Mouse (Mus musculus): ENCODE results near the gene Lig3. TPM values are rescaled to one million over a fixed set of nuclear protein-coding genes. Genes with fewer than 3 reads are reported as not detected.
A peak's percentile ranks its signal among the peaks of the same experiment; 100 is the strongest.

Gene Lig3
- 49.9 and 50.1 TPM in 2 replicates for polyA plus RNA-seq (2016; fragmentation: Nextera tagmentation; extraction: Ambion mirVana)

DNA sequence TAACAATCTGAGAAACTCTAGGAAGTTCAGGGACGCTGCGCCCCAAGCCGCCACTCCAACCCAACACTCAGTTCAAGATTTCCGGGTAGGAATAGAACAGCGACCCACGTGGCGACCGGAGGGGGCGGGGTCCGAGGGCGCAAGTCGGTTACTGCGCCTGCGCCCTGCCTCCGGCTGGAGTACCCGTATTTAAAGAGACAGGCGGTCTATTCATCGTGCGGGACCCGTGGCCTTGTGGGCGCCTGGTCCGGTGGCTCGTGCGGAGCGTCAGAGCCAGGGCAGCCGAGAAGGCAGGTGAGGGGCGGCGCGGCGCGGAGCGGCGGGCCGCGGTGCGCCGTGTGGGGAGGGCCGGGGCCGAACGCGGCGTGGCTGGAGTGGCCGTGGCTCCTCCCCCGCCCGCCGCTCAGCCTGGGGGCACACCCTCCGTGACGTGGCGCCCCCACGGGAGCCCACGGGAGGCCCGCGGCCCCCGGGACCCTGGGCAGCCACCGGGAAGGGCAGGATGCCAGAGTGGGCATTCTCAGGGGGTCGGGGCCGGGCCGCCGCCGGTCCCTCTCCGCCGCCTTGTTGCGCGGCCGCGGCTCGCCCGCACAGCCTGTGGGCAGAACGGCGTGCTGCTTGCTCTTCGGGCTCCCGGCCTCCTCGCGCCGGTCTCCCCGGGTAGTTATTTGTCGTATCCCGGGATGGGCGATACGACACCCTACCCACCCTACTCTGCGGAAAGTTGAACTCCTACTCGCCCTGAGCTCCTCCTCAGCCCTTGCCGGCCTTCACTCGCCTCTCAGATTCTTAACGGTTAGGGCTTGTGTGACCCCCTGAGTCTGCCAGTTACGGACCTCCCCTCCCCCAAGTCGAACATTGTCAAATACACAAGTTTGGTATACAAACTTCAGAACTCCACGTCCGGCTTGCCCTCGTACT is at the start of gene Lig3:
TSS of gene Lig3 (plus strand) at position 126 of the 921 bp plus-strand sequence.
- H3K9ac ChIP-seq, result peak within 1 kb of the TSS; percentile 94
- H3K9me3 ChIP-seq (replicated peaks), result no peaks in the 10 kb centered on the region
- H3K36me3 ChIP-seq, result peaks cover 30% of the 10 kb centered on the region
- peak within 1 kb of the TSS; percentile 96 for H3K27ac ChIP-seq
- H3K4me3 ChIP-seq, result peak within 1 kb of the TSS; percentile 91
- H3K27me3 ChIP-seq, result no peaks in the 10 kb centered on the region
- under 1% methylated on average over 81 of the region's 90 CpGs for WGBS
- H3K4me2 ChIP-seq (replicated peaks), result peak within 1 kb of the TSS; percentile 70
- peak; percentile 97 for ATAC-seq (ENCODE audit: low FRiP score)
- peaks cover 19% of the 10 kb centered on the region for H3K4me1 ChIP-seq

DNA sequence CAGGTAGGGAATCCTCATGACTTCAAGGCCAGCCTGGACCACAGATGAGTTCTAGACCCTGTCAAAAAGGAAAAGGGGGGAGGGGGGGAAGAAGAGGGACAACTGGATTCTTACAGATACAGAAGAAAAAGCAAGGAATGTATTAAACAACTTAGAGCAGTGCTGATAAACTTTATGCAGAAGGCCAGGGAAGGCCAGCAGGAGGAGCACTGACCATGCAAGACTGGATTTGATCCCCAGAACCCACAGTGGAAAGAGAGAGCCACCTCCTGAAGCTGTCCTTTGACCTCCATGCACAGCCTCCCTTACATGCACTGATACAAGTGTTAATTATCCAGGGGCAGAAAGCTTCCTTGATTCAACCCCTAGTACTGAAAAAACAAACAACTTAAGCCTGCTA is 46.7 kb upstream of the Lig3 start:
- Histone ChIP-seq H3K4me1 (no peaks in the 10 kb centered on the region), H3K4me3 (no peak overlapping the region), H3K27ac (no peak overlapping the region), H3K36me3 (no peaks in the 10 kb centered on the region), H3K9me3 (replicated peaks) (no peaks in the 10 kb centered on the region), H3K27me3 (no peaks in the 10 kb centered on the region), H3K9ac (no peak overlapping the region), H3K4me2 (replicated peaks) (no peak overlapping the region)
- ATAC-seq (ENCODE audit: low FRiP score), result no peak

DNA sequence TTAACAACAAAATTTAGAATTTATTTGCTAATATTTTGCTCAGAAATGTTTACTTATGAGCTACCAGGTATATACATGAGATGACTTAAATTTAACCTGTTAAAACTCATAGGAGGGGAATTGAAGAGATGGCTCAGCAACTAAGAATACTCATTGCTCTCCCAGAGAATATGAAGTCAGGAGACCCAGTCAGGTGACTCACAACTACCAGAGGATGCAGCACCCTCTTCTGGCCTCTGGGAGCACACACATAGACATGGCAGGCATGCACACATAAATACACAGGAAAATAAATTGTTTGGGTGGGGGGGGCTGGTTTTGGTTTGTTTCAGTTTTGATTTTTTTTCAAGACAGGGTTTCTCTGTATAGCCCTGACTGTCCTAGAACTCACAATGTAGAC is 41.9 kb upstream of the Lig3 start:
- no peak overlapping the region for H3K4me3 ChIP-seq
- no peaks in the 10 kb centered on the region for H3K4me1 ChIP-seq
- H3K4me2 ChIP-seq (replicated peaks), result no peak overlapping the region
- H3K9me3 ChIP-seq (replicated peaks), result no peaks in the 10 kb centered on the region
- ATAC-seq (ENCODE audit: low FRiP score), result no peak
- no peaks in the 10 kb centered on the region for H3K36me3 ChIP-seq
- no peak overlapping the region for H3K27ac ChIP-seq
- no peaks in the 10 kb centered on the region for H3K27me3 ChIP-seq
- H3K9ac ChIP-seq, result no peak overlapping the region

DNA sequence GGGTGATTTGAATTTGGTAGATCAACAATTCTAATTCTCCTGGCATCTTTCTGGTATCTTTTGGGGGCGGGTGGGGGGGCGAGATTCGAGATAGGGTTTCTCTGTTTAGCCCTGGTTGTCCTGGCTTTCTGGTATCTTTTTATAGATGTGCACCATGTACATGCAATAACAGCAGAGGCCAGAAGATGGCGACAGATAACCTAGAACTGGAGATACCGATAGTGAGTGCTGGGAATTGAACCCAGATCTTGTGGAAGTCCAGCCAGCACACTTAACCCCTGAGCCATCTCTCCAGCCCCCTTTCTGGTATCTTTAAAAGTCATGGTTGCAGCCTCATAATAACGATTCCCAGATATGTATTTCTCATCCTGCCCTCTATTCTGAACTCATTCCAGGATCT is 34.8 kb upstream of the Lig3 start:
- WGBS, result 39% methylated on average over 6 of the region's 6 CpGs
- Histone ChIP-seq H3K9me3 (replicated peaks) (no peaks in the 10 kb centered on the region), H3K4me1 (no peaks in the 10 kb centered on the region), H3K9ac (no peak overlapping the region), H3K27me3 (no peaks in the 10 kb centered on the region), H3K4me3 (no peak overlapping the region), H3K4me2 (replicated peaks) (no peak overlapping the region), H3K36me3 (no peaks in the 10 kb centered on the region), H3K27ac (no peak overlapping the region)
- ATAC-seq (ENCODE audit: low FRiP score), result no peak

DNA sequence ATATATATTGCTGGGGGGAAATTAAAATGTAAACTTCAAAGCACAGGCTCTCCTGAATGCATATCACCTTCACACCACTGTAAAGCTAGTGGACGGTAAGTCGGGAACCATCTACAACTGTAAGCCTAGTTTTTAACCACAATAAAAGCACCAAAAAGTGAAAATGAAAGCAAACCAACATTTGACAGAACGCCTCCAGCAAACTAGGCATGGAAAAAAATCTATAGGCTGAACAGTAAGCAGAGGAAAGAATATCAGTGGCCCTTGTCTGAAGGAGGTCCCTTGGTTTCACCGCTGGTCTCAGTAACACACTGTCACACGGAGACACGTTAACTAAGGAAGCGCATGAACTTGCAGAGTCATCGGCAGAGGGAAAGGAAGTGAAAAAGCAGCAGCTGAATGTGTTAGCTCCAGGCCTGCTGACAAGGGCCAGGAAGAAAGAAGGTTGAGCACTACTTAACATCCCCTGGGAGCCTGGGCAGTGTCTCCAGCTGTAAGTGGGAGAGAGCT is 34.0 kb upstream of the Lig3 start:
- Histone ChIP-seq H3K27ac (no peak overlapping the region), H3K9me3 (replicated peaks) (no peaks in the 10 kb centered on the region), H3K9ac (no peak overlapping the region), H3K4me1 (no peaks in the 10 kb centered on the region), H3K4me2 (replicated peaks) (no peak overlapping the region), H3K27me3 (no peaks in the 10 kb centered on the region), H3K36me3 (no peaks in the 10 kb centered on the region), H3K4me3 (no peak overlapping the region)
- ATAC-seq (ENCODE audit: low FRiP score), result no peak
- 85% methylated on average over 8 of the region's 8 CpGs for WGBS

GRCm38 (mm10) chr11:82752349-82753115 is 28.4 kb upstream of the Lig3 start:
- H3K4me1 ChIP-seq, result no peaks in the 10 kb centered on the region

GRCm38 (mm10) chr11:82755919-82756318 is 25.0 kb upstream of the Lig3 start:
- Histone ChIP-seq H3K4me1 (no peaks in the 10 kb centered on the region), H3K27ac (no peak overlapping the region), H3K4me2 (replicated peaks) (no peak overlapping the region), H3K36me3 (no peaks in the 10 kb centered on the region), H3K27me3 (0 out of 2 replicates have a peak, but pooled peaks cover 5% of the 10 kb centered on the region), H3K9ac (no peak overlapping the region), H3K4me3 (no peak overlapping the region), H3K9me3 (replicated peaks) (no peaks in the 10 kb centered on the region)
- 95% methylated on average over 1 of the region's 1 CpGs for WGBS
- ATAC-seq (ENCODE audit: low FRiP score), result no peak

More at GRCm38 (mm10) chr11:82752349-82753115, 28.4 kb upstream of the Lig3 start:
- H3K27me3 ChIP-seq, result no peaks in the 10 kb centered on the region
- no peaks in the 10 kb centered on the region for H3K36me3 ChIP-seq
- WGBS, result 70% methylated on average over 6 of the region's 6 CpGs
- ATAC-seq (ENCODE audit: low FRiP score), result no peak
- H3K4me2 ChIP-seq (replicated peaks), result no peak overlapping the region
- H3K4me3 ChIP-seq, result no peak overlapping the region
- H3K27ac ChIP-seq, result no peak overlapping the region
- no peak overlapping the region for H3K9ac ChIP-seq
- H3K9me3 ChIP-seq (replicated peaks), result no peaks in the 10 kb centered on the region

GRCm38 (mm10) chr11:82762286-82762829 is 18.6 kb upstream of the Lig3 start:
- ATAC-seq (ENCODE audit: low FRiP score), result no peak
- no peak overlapping the region for H3K9ac ChIP-seq
- 85% methylated on average over 6 of the region's 6 CpGs for WGBS
- 0 out of 2 replicates have a peak, but pooled peaks cover 5% of the 10 kb centered on the region for H3K27me3 ChIP-seq
- no peaks in the 10 kb centered on the region for H3K36me3 ChIP-seq
- H3K9me3 ChIP-seq (replicated peaks), result no peaks in the 10 kb centered on the region
- no peak overlapping the region for H3K27ac ChIP-seq
- H3K4me3 ChIP-seq, result no peak overlapping the region
- no peak overlapping the region for H3K4me2 ChIP-seq (replicated peaks)
- peaks cover 19% of the 10 kb centered on the region for H3K4me1 ChIP-seq

GRCm38 (mm10) chr11:82763261-82763660 is 17.6 kb upstream of the Lig3 start:
- Histone ChIP-seq H3K9me3 (replicated peaks) (no peaks in the 10 kb centered on the region), H3K4me1 (peaks cover 19% of the 10 kb centered on the region), H3K27me3 (no peaks in the 10 kb centered on the region), H3K36me3 (no peaks in the 10 kb centered on the region), H3K9ac (peak overlapping the region; percentile 88), H3K4me3 (peak overlapping the region; percentile 88), H3K4me2 (replicated peaks) (peak overlapping the region; percentile 89), H3K27ac (peak overlapping the region; percentile 86)
- WGBS, result 13% methylated on average over 4 of the region's 4 CpGs
- ATAC-seq (ENCODE audit: low FRiP score), result no peak

- WGBS, result under 1% methylated on average over 44 of the region's 44 CpGs
Measured at GRCm38 (mm10) chr11:82763742-82764437, 17.0 kb upstream of the Lig3 start, which contains the start of the genes Cct6b and Zfp830. Cct6b (minus strand) TSS chr11:82764321. Zfp830 (plus strand) TSS chr11:82764345.

DNA sequence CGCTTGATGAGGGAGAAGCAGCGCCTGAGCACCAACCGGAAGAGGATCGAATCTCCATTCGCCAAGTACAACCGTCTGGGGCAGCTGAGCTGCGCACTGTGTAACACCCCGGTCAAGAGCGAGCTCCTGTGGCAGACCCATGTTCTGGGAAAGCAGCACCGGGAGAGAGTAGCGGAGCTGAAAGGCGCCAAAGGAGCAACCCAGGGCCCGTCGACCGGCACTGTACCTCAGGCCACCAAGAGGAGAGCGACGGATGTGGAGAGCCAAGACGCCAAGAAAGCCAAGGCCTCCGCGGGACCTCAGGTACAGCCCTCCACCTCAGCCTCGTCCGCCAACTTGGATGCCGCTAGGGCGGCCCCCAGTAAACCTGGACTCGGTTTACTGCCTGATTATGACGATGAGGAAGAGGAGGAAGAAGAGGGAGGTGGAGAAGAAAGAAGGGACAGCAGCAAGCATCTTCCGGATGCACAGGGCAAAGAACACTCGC is 16.4 kb upstream of the Lig3 start:
- peak; percentile 74 for ATAC-seq (ENCODE audit: low FRiP score)
- H3K27me3 ChIP-seq, result no peaks in the 10 kb centered on the region
- peak overlapping the region; percentile 86 for H3K27ac ChIP-seq
- peak overlapping the region; percentile 88 for H3K9ac ChIP-seq
- H3K36me3 ChIP-seq, result no peaks in the 10 kb centered on the region
- WGBS, result under 1% methylated on average over 28 of the region's 28 CpGs
- H3K4me2 ChIP-seq (replicated peaks), result peak overlapping the region; percentile 89
- peaks cover 19% of the 10 kb centered on the region for H3K4me1 ChIP-seq
- peak overlapping the region; percentile 88 for H3K4me3 ChIP-seq
- H3K9me3 ChIP-seq (replicated peaks), result no peaks in the 10 kb centered on the region

More at GRCm38 (mm10) chr11:82763742-82764437, 17.0 kb upstream of the Lig3 start, which contains the start of the genes Cct6b and Zfp830:
- Histone ChIP-seq H3K4me2 (replicated peaks) (peak within 1 kb of the TSS; percentile 89), H3K9ac (peak within 1 kb of the TSS; percentile 88), H3K4me3 (peak within 1 kb of the TSS; percentile 88), H3K4me1 (peaks cover 19% of the 10 kb centered on the region), H3K9me3 (replicated peaks) (no peaks in the 10 kb centered on the region), H3K36me3 (no peaks in the 10 kb centered on the region), H3K27ac (peak within 1 kb of the TSS; percentile 86), H3K27me3 (no peaks in the 10 kb centered on the region)
- ATAC-seq (ENCODE audit: low FRiP score), result peak; percentile 100
